ENCODE assay signal across 13 mouse cellular contexts in the genomic region with DNA sequence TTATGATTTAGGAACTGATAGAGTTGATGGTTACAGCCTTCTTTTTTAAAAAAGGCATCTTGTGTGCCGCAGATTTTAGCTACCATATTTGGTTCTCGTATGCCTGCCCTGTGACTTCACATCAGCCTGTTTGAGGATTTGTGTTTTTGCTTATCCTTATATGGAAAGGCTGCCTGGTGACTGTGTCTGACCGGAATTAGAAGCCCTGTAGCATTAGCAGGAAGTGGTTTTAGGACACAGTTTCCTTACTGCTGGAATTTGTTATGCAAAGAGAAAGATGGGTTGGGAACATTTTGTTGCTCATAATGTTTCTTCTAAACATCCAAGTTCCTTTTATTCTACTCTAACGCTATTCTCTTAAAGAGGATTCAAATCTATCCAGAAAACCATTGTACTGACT. TPM values are rescaled to one million over a fixed set of nuclear protein-coding genes. Genes with fewer than 3 reads are reported as not detected.
DNase-seq lines count a peak whose midpoint lies in the region; ATAC-seq and TF ChIP-seq lines count a peak whose summit lies in the region.
"Had no signal": no experiment of that assay in that cellular context is flagged by ENCODE, and none has a peak within 500 bp of the region (broad histone marks: within the 10 kb centered on the region; RNA-seq: fewer than 3 reads in every experiment).

No protein-coding gene starts in this region.

- H3K9ac ChIP-seq in heart, embryonic 11.5 days (ENCODE audit: low read depth, low read length): no peak overlapping the region
- H3K9ac ChIP-seq in liver, postnatal 0 days (replicated peaks): no peak overlapping the region
- no peak overlapping the region for H3K9ac ChIP-seq in heart, embryonic 16.5 days (ENCODE audit: low read length)
- H3K9ac ChIP-seq: intestine, embryonic 15.5 days had no signal

- ATAC-seq in heart, embryonic 11.5 days (replicated peaks; ENCODE audit: insufficient number of reproducible peaks, low FRiP score, low TSS enrichment): no peak
- no peak for ATAC-seq in liver, postnatal 0 days
- no peak for ATAC-seq in heart, embryonic 16.5 days (replicated peaks; ENCODE audit: extremely low read depth, insufficient read depth, low FRiP score)
- ATAC-seq: forebrain, embryonic 16.5 days; intestine, embryonic 15.5 days had no signal

- no peak for TF ChIP-seq EP300 in liver, postnatal 0 days (IDR thresholded peaks at IDR 0.05; ENCODE audit: low read depth)

- no peak for DNase-seq in heart, embryonic 10.5 days (ENCODE audit: low spot score)
- no peak for DNase-seq in liver, postnatal 0 days
- DNase-seq in liver: no peak
- no peak for DNase-seq in thymus, postnatal 14 days
- no peak for DNase-seq in MN1 (ENCODE audit: low spot score)
- DNase-seq: cerebellum, adult 18-20 months; layer of hippocampus, postnatal 36 days had no signal

- no peaks in the 10 kb centered on the region for H3K27me3 ChIP-seq in heart, embryonic 10.5 days (ENCODE audit: insufficient read depth, poor library complexity, severe bottlenecking)
- no peaks in the 10 kb centered on the region for H3K27me3 ChIP-seq in heart, embryonic 11.5 days (ENCODE audit: control insufficient read depth, insufficient read depth, low read length)
- H3K27me3 ChIP-seq in liver, postnatal 0 days (ENCODE audit: insufficient read depth, low read length): no peaks in the 10 kb centered on the region
- no peaks in the 10 kb centered on the region for H3K27me3 ChIP-seq in heart, embryonic 16.5 days (ENCODE audit: control insufficient read depth, insufficient read depth, low read length)
- H3K27me3 ChIP-seq: intestine, embryonic 15.5 days had no signal

- H3K4me3 ChIP-seq in heart, embryonic 10.5 days: no peak overlapping the region
- no peak overlapping the region for H3K4me3 ChIP-seq in heart, embryonic 11.5 days (ENCODE audit: low read depth, low read length)
- no peak overlapping the region for H3K4me3 ChIP-seq in liver, postnatal 0 days (ENCODE audit: low read depth, low read length)
- H3K4me3 ChIP-seq in heart, embryonic 16.5 days (ENCODE audit: low read length): no peak overlapping the region
- H3K4me3 ChIP-seq: intestine, embryonic 15.5 days had no signal

- no peak for TF ChIP-seq CTCF in liver, postnatal 0 days (IDR thresholded peaks at IDR 0.05; ENCODE audit: low read depth)

- WGBS in heart, embryonic 10.5 days: 52% methylated on average over 4 of the region's 4 CpGs
- WGBS in heart, embryonic 11.5 days (ENCODE audit: insufficient replicate concordance): 52% methylated on average over 4 of the region's 4 CpGs
- WGBS in liver, postnatal 0 days (ENCODE audit: insufficient replicate concordance): 55% methylated on average over 4 of the region's 4 CpGs
- WGBS in heart, embryonic 16.5 days: 44% methylated on average over 4 of the region's 4 CpGs

- no peaks in the 10 kb centered on the region for H3K36me3 ChIP-seq in heart, embryonic 10.5 days
- no peaks in the 10 kb centered on the region for H3K36me3 ChIP-seq in heart, embryonic 11.5 days (ENCODE audit: control insufficient read depth, insufficient read depth, low read length)
- no peaks in the 10 kb centered on the region for H3K36me3 ChIP-seq in liver, postnatal 0 days (replicated peaks; ENCODE audit: insufficient read depth, low read length)
- H3K36me3 ChIP-seq in heart, embryonic 16.5 days (ENCODE audit: control insufficient read depth, insufficient read depth): no peaks in the 10 kb centered on the region
- H3K36me3 ChIP-seq: intestine, embryonic 15.5 days had no signal

- H3K4me2 ChIP-seq in heart, embryonic 11.5 days: no peak overlapping the region
- no peak overlapping the region for H3K4me2 ChIP-seq in liver, postnatal 0 days (ENCODE audit: low read depth, low read length)
- no peak overlapping the region for H3K4me2 ChIP-seq in heart, embryonic 16.5 days (ENCODE audit: low read depth, low read length)
- H3K4me2 ChIP-seq: intestine, embryonic 15.5 days had no signal

- no peaks in the 10 kb centered on the region for H3K9me3 ChIP-seq in heart, embryonic 10.5 days
- H3K9me3 ChIP-seq in heart, embryonic 11.5 days (replicated peaks; ENCODE audit: control insufficient read depth, low read length): no peaks in the 10 kb centered on the region
- H3K9me3 ChIP-seq in liver, postnatal 0 days (ENCODE audit: low read length): no peaks in the 10 kb centered on the region
- H3K9me3 ChIP-seq in heart, embryonic 16.5 days (replicated peaks; ENCODE audit: control insufficient read depth, low read length): no peaks in the 10 kb centered on the region
- H3K9me3 ChIP-seq: intestine, embryonic 15.5 days had no signal

- H3K4me1 ChIP-seq in heart, embryonic 10.5 days: no peaks in the 10 kb centered on the region
- H3K4me1 ChIP-seq in heart, embryonic 11.5 days (ENCODE audit: control insufficient read depth, insufficient read depth, low read length): no peaks in the 10 kb centered on the region
- peaks cover 4% of the 10 kb centered on the region; the same call in 1 of the 2 replicates for H3K4me1 ChIP-seq in liver, postnatal 0 days (ENCODE audit: insufficient read depth)
- no peaks in the 10 kb centered on the region for H3K4me1 ChIP-seq in heart, embryonic 16.5 days (ENCODE audit: control insufficient read depth, insufficient read depth, low read length)
- H3K4me1 ChIP-seq: intestine, embryonic 15.5 days had no signal

- H3K27ac ChIP-seq in heart, embryonic 10.5 days: peak overlapping the region; percentile 29; the same call in 1 of the 2 replicates
- no peak overlapping the region; the same call in 1 of the 2 replicates for H3K27ac ChIP-seq in heart, embryonic 11.5 days (ENCODE audit: low read depth, low read length)
- H3K27ac ChIP-seq in liver, postnatal 0 days (ENCODE audit: low read depth): peak overlapping the region; percentile 16; the same call in 1 of the 2 replicates
- peak overlapping the region; percentile 4; the same call in 1 of the 2 replicates for H3K27ac ChIP-seq in heart, embryonic 16.5 days (ENCODE audit: low read length)
- H3K27ac ChIP-seq: intestine, embryonic 15.5 days had no signal

RNA-seq across cellular contexts. Expression of gene Sh3bgrl, which starts 47.1 kb away (rescaled TPM):
- polyA plus RNA-seq in heart, embryonic 10.5 days (2016; fragmentation: Nextera tagmentation; extraction: Ambion mirVana): 80.1 and 91.7 TPM in 2 replicates
- 94.0 and 100 TPM in 2 replicates for polyA plus RNA-seq in heart, embryonic 11.5 days (2014; fragmentation: Nextera tagmentation; extraction: Ambion mirVana)
- polyA plus RNA-seq in liver, postnatal 0 days (2015; fragmentation: Nextera tagmentation; extraction: Ambion mirVana): 32.2 and 36.8 TPM in 2 replicates
- polyA plus RNA-seq in heart, embryonic 16.5 days (2015; fragmentation: Nextera tagmentation; extraction: Ambion mirVana): 75.2 and 78.3 TPM in 2 replicates

RNA-seq across cellular contexts. Expression of gene Gm6377, which starts 54.3 kb away (rescaled TPM):
- 0.06 TPM in 1 of 2 replicates, not detected in the other for polyA plus RNA-seq in heart, embryonic 10.5 days (2016; fragmentation: Nextera tagmentation; extraction: Ambion mirVana)
- polyA plus RNA-seq in heart, embryonic 11.5 days (2014; fragmentation: Nextera tagmentation; extraction: Ambion mirVana): 0.11 and 0.38 TPM in 2 replicates
- 0.81 and 0.97 TPM in 2 replicates for polyA plus RNA-seq in liver, postnatal 0 days (2015; fragmentation: Nextera tagmentation; extraction: Ambion mirVana)
- polyA plus RNA-seq in heart, embryonic 16.5 days (2015; fragmentation: Nextera tagmentation; extraction: Ambion mirVana): 0.08 TPM in 1 of 2 replicates, not detected in the other
- polyA plus RNA-seq: embryonic facial prominence, embryonic 11.5 days; forebrain, embryonic 16.5 days; stomach, embryonic 14.5 days had no signal
